In genomic region chr10:60399449-60399848, GRCm38 (mm10) we compare ENCODE assay signal across 9 mouse cellular contexts. TPM values are rescaled to one million over a fixed set of nuclear protein-coding genes. Genes with fewer than 3 reads are reported as not detected.
A peak's percentile ranks its signal among the peaks of the same experiment; 100 is the strongest.
DNase-seq lines count a peak whose midpoint lies in the region; ATAC-seq and TF ChIP-seq lines count a peak whose summit lies in the region.
"Had no signal": no experiment of that assay in that cellular context is flagged by ENCODE, and none has a peak within 500 bp of the region (broad histone marks: within the 10 kb centered on the region; RNA-seq: fewer than 3 reads in every experiment).

Gene Gm17455 (plus strand): TSS chr10:60399726.

- no peak for ATAC-seq in kidney, postnatal 0 days (replicated peaks; ENCODE audit: low FRiP score, low read depth)
- ATAC-seq in limb, embryonic 14.5 days (ENCODE audit: low FRiP score, low read depth): no peak
- peak; percentile 69 for ATAC-seq in neural tube, embryonic 15.5 days (ENCODE audit: low FRiP score)
- ATAC-seq: liver, postnatal 0 days had no signal

- DNase-seq in kidney, postnatal 0 days (ENCODE audit: low spot score): no peak
- DNase-seq in kidney, adult 8-10 months: no peak
- peak; percentile 18 for DNase-seq in hindbrain, embryonic 10.5 days (ENCODE audit: low spot score)
- no peak for DNase-seq in limb, embryonic 14.5 days (ENCODE audit: low spot score)
- DNase-seq in frontal cortex, postnatal 10 days (ENCODE audit: low spot score in 2 of 2): no peak
- DNase-seq in cerebellum, adult 11 months: no peak
- DNase-seq: cerebellum, postnatal 25 days; liver, postnatal 0 days had no signal

- 0 out of 2 replicates have a peak within 1 kb of the TSS, but pooled peaks have one; percentile 13 for H3K9ac ChIP-seq in kidney, postnatal 0 days (ENCODE audit: low read depth, low read length)
- peak within 1 kb of the TSS; percentile 6 for H3K9ac ChIP-seq in limb, embryonic 14.5 days (ENCODE audit: low read depth, low read length, severe bottlenecking)
- H3K9ac ChIP-seq in neural tube, embryonic 15.5 days (replicated peaks): 0 out of 2 replicates have a peak within 1 kb of the TSS, but pooled peaks have one; percentile 2
- H3K9ac ChIP-seq: liver, postnatal 0 days had no signal

- H3K27ac ChIP-seq in kidney, postnatal 0 days: no peak within 1 kb of the TSS
- H3K27ac ChIP-seq in hindbrain, embryonic 10.5 days: peak within 1 kb of the TSS; percentile 80
- H3K27ac ChIP-seq in limb, embryonic 14.5 days (replicated peaks; ENCODE audit: low read depth, low read length): no peak within 1 kb of the TSS
- peak within 1 kb of the TSS; percentile 68 for H3K27ac ChIP-seq in neural tube, embryonic 15.5 days (replicated peaks)

- H3K4me2 ChIP-seq in kidney, postnatal 0 days (ENCODE audit: low read length): no peak within 1 kb of the TSS
- H3K4me2 ChIP-seq in limb, embryonic 14.5 days (replicated peaks; ENCODE audit: low read depth, low read length, severe bottlenecking): no peak within 1 kb of the TSS
- H3K4me2 ChIP-seq in neural tube, embryonic 15.5 days: 0 out of 2 replicates have a peak within 1 kb of the TSS, but pooled peaks have one; percentile 7

- TF ChIP-seq CTCF in kidney, postnatal 0 days (IDR thresholded peaks at IDR 0.05; ENCODE audit: low read depth): no peak

- no peaks in the 10 kb centered on the region for H3K9me3 ChIP-seq in kidney, postnatal 0 days (replicated peaks; ENCODE audit: low read length)
- no peaks in the 10 kb centered on the region for H3K9me3 ChIP-seq in hindbrain, embryonic 10.5 days
- H3K9me3 ChIP-seq in limb, embryonic 14.5 days (ENCODE audit: control insufficient read depth, low read length): no peaks in the 10 kb centered on the region
- no peaks in the 10 kb centered on the region for H3K9me3 ChIP-seq in neural tube, embryonic 15.5 days (replicated peaks)

- no peaks in the 10 kb centered on the region for H3K27me3 ChIP-seq in kidney, postnatal 0 days (ENCODE audit: insufficient read depth, low read length)
- H3K27me3 ChIP-seq in hindbrain, embryonic 10.5 days (ENCODE audit: insufficient read depth, poor library complexity, severe bottlenecking): 0 out of 2 replicates have a peak, but pooled peaks cover 2% of the 10 kb centered on the region
- H3K27me3 ChIP-seq in limb, embryonic 14.5 days (ENCODE audit: control insufficient read depth, insufficient read depth, low read length): no peaks in the 10 kb centered on the region
- no peaks in the 10 kb centered on the region for H3K27me3 ChIP-seq in neural tube, embryonic 15.5 days (replicated peaks)

- no peaks in the 10 kb centered on the region for H3K4me1 ChIP-seq in kidney, postnatal 0 days (replicated peaks; ENCODE audit: insufficient read depth, low read length)
- peaks cover 32% of the 10 kb centered on the region for H3K4me1 ChIP-seq in hindbrain, embryonic 10.5 days (replicated peaks)
- peaks cover 8% of the 10 kb centered on the region for H3K4me1 ChIP-seq in limb, embryonic 14.5 days (ENCODE audit: control insufficient read depth, insufficient read depth, low read length)
- H3K4me1 ChIP-seq in neural tube, embryonic 15.5 days: peaks cover 28% of the 10 kb centered on the region

- no peak for TF ChIP-seq POLR2A in limb, embryonic 14.5 days (IDR thresholded peaks at IDR 0.05; ENCODE audit: borderline replicate concordance, extremely low read depth, insufficient read depth, insufficient read length)

- 48% methylated on average over 7 of the region's 7 CpGs for WGBS in kidney, postnatal 0 days
- WGBS in hindbrain, embryonic 10.5 days: 37% methylated on average over 7 of the region's 7 CpGs
- WGBS in limb, embryonic 14.5 days: 49% methylated on average over 7 of the region's 7 CpGs
- 34% methylated on average over 7 of the region's 7 CpGs for WGBS in neural tube, embryonic 15.5 days

- no peak within 1 kb of the TSS for H3K4me3 ChIP-seq in kidney, postnatal 0 days (replicated peaks; ENCODE audit: low read depth, low read length)
- 0 out of 2 replicates have a peak within 1 kb of the TSS, but pooled peaks have one; percentile 11 for H3K4me3 ChIP-seq in hindbrain, embryonic 10.5 days
- no peak within 1 kb of the TSS for H3K4me3 ChIP-seq in limb, embryonic 14.5 days (replicated peaks; ENCODE audit: low read length)
- no peak within 1 kb of the TSS for H3K4me3 ChIP-seq in neural tube, embryonic 15.5 days (replicated peaks)

- no peaks in the 10 kb centered on the region for H3K36me3 ChIP-seq in kidney, postnatal 0 days (ENCODE audit: insufficient read depth, low read length)
- H3K36me3 ChIP-seq in hindbrain, embryonic 10.5 days: no peaks in the 10 kb centered on the region
- H3K36me3 ChIP-seq in limb, embryonic 14.5 days (ENCODE audit: control insufficient read depth, insufficient read depth, low read length): no peaks in the 10 kb centered on the region
- H3K36me3 ChIP-seq in neural tube, embryonic 15.5 days: no peaks in the 10 kb centered on the region

RNA-seq across cellular contexts. Expression of gene Gm17455, which starts in this region (rescaled TPM):
- 0.74 and 0.84 TPM in 2 replicates for polyA plus RNA-seq in kidney, postnatal 0 days (2015; fragmentation: Nextera tagmentation; extraction: Ambion mirVana)
- 6.5 and 10.1 TPM in 2 replicates for polyA plus RNA-seq in hindbrain, embryonic 10.5 days (2016; fragmentation: Nextera tagmentation; extraction: Ambion mirVana)
- polyA plus RNA-seq in limb, embryonic 14.5 days (2012; rRNA removed): 0.45 and 0.96 TPM in 2 replicates
- polyA plus RNA-seq in limb, embryonic 14.5 days (2014; fragmentation: Nextera tagmentation; extraction: Ambion mirVana): 0.51 and 2.8 TPM in 2 replicates
- polyA plus RNA-seq in neural tube, embryonic 15.5 days (2015; fragmentation: Nextera tagmentation; extraction: Ambion mirVana): 11.3 and 12.5 TPM in 2 replicates
- polyA plus RNA-seq: liver, postnatal 0 days had no signal

Comparison
In these comparisons a context has a peak if more than half of its experiments do, and no peak if none do; other contexts are left out.
1. H3K27ac ChIP-seq: peak in hindbrain, embryonic 10.5 days (single experiment) and neural tube, embryonic 15.5 days (single experiment); none in kidney, postnatal 0 days (single experiment) and limb, embryonic 14.5 days (single experiment).
2. Peak in every context shown above with its lines, with median percentiles within 50 percentile points of each other: H3K9ac ChIP-seq.